Mouse (Mus musculus) gonadal fat pad, adult 2 months (tissue): Measurements from ENCODE around the gene Aldh3b1. TPM values are rescaled to one million over a fixed set of nuclear protein-coding genes. Genes with fewer than 3 reads are reported as not detected.

Experiments used
- DNase-seq: peaks from one replicate; pipeline ENCODE4 v3.0.0-alpha.2; 2012; ENCODE audit warnings: low read depth
- polyA plus RNA-seq: library from polyadenylated mRNA; depleted of rRNA; stranded (reverse); fragments of >200 nt; gene quantifications from 2 replicates; pipeline ENCODE4 v1.2.3, GENCODE M21; 2012

The Aldh3b1 gene
- polyA plus RNA-seq, 1 experiment: 12.7 TPM

DNA sequence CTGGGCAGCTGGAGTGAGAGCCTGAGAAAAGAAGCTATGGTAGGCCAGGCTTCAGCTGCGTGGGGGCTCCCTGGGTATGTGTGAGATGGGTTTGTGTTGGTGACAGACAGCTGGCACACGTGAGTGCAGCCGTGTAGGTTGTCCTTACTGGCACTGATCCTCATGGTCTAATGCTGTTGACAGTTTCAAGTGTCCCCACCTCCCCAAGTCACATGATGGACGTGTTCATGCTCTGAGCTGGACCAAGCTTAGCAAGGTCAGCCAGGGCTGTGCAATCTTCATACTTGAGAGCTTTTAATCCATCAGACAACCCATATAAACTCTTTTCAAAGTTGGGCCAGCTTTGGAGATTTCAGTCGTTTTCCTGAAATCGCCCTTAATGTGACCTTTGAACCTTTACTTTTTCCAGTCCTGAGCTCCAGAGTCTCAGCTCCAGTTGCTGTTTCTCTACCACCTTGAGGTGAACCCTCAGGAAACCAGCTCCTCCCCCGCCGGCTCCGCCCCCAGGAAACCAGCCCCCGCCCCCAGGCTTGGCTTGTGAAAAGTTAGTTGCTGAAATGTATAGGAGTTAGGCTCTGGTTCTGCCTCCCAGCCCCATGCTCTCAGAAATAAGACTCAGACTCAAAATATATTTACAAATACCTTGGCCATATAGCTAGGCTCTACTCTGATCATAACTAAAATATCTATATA lies 16.4 kb upstream of the Aldh3b1 start:
- no peak for DNase-seq

DNA sequence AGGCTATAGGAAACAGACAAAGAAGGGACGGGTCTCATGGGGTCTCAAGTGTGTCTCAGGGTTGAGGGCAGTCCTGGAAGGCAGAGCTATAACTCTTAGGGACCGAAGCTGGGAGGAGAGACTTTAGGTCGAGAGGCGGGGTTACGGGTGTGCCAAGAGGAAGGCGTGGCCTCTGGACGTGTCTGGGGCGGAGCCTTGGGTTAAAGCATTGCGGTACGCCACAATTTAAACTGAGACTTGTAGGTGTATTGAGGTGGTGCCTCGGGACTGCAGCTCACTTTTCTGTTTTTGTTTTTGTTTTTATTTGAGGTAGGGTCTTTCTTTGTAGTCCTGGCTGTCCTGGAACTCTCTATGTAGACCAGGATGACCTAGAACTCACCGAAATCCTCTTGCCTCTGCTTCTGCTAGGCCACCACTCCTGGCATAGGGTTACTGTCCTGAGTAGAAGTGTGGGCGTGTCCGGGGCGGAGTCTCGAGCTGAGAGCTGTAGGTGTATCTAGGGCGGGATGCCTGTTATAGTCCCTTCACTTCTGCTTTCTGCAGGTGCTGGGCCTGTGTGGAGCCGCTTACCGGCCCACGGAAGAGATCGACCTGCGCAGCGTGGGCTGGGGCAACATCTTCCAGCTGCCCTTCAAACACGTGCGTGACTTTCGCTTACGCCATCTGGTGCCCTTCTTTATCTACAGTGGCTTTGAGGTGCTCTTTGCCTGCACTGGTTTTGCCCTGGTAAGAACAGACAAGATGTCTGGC lies 13.6 kb upstream of the Aldh3b1 start:
- no peak for DNase-seq

DNA sequence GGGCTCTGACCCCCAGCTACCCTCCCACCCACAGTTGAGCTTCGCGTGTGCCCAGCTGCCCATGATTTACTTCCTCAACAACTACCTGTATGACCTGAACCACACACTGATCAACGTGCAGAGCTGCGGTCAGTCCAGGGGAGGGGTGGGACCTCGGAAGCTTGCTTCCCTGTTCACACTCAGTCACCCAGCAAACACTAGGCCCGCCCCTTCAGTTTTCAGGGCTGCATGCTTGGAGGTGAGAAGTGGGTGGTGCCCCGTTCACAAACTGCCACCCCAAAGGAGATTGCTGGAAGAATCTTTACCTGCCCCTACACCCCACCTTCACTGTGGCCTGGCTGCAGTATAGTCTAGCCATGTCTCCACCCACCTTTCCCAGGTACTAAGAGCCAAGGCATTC lies 12.7 kb upstream of the Aldh3b1 start:
- no peak for DNase-seq

DNA sequence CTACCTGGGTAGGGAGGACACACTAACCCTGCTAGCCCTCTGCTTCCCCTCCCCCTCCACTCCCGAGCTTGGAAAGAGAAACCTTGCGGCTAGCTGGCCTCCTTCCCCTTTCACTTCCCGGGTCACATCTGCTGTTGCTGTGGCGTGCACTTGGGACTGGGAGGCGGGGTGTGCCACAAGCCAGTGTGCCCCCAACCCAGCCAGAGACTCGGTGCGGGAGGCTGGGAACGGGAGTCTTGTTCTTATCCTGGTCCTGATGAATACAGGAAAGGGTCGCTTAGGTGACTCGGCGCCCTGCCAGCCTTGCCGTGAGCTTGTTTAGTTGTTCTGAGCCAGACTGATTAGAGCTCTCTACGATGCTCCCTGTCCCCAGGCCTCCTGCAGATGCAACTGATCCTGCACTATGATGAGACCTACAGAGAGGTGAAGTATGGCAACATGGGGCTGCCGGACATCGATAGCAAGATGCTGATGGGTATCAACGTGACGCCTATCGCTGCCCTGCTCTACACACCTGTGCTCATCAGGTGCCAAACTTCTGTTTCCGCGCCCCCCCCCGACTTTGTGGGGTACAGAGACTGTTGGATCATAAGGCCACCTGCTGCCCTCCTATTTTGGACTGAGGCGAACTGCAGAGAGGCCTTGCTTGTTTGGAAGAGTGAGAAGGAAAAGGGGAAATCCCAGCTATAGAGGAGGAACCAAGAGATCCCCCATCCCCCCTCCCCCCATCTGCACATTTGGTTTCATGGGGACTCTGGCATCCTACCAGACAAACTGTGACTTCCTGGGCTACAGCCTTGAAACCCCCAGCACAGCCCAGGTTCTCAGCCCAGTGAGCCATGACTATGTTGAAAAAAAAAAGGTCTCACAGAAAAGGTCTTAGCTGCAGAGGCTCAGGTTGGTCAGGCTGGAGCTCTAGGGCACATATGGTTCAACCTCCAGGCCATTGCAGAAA lies 6.6 kb upstream of the Aldh3b1 start:
- no peak for DNase-seq

DNA sequence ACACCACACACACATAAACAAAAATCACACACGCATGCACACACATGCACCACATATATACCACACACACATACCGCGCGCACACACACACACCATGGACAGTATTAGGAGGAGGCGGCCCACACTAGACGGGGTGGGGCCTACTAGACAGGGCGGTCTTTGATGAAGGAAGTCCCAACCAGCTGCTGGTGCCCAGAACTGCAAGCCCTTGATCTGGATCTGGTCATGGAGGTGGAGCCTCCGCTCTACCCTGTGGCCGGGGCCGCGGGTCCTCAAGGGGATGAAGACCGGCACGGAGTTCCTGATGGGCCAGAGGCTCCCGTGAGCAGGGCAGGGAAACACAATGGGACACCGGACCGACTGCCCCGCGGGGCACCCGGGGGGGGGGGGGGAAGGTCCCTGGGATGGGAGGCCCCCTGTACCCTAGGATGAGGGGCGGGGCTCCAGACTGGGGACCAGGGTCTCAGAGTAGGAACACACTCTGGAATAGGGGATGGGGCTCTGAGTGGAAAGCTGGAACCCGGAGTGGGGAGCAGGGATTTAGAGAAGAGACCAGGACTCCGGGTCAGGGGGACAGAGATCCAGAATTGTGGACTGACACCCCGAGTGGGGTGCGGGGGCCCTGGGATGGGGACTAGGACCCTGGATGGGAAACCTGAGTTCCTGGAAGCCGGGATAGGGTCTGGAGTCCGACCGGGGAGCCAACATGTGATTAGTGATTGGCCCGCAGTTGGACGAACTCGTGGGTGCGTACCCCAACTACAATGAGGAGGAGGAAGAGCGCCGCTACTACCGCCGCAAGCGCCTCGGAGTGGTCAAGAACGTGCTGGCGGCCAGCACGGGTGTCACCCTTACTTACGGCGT lies 5.7 kb upstream of the Aldh3b1 start, which contains the start of gene Unc93b1:
Unc93b1 (plus strand) TSS at position 155 of the 864 bp plus-strand sequence.
- no peak for DNase-seq

DNA sequence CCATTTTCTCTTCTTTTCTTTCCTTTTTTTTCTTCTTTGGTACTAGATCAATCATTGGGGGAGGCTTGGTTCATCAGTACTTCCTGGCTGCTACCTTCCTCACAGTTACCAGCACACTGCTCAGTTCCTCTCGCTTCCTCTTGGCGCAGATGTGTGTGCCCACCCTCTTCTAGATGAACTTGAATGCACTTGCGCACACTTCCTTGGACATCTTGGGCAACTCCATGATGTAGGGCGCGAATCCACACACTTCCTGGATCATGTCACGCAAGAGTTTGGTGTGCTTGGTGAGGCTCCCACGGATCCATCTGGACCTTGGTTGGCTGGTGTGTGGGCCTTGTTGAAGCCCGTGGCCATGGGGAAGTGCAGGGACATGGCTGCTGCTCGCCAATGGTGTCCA lies 2.1 kb upstream of the Aldh3b1 start:
- no peak for DNase-seq

DNA sequence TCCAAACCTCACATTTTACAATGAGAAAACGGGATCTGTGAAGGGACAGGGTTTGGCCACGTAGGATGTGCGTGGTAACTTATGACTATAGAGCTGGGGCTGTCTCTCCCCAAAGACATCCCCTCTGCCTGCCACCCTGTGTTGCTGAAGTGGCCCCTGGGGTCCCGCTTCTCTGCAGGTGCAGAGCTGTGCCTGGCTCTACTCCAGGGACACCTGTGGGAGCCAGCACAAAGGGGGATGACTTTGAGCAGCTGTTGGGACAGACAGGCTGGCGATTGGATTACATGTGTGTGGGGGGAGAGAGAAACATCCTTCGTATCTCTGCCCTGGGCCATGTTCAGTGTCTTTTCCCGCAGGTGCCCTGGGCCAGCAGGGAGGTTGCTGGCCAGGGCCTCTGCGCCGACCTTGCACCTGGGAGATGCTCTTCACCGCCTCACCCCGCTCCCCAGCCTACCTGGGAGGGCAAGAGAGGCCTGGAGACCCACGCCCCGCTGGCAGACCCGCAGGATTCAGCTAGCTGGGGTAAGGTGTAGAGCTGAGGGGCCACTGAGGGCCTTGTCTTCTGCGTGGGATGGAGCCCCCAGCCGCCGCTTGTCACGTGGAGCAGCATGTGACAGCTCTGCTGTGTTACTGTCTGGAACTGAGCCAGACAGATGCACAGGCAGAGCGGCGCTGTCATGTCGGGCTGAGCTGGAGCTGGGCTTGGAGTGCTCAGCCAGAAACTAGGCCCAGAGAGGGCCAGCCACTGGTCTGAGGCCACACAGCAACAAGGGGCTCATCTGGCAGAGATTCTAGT lies 852 bp upstream of the Aldh3b1 start:
- DNase-seq: no peak

DNA sequence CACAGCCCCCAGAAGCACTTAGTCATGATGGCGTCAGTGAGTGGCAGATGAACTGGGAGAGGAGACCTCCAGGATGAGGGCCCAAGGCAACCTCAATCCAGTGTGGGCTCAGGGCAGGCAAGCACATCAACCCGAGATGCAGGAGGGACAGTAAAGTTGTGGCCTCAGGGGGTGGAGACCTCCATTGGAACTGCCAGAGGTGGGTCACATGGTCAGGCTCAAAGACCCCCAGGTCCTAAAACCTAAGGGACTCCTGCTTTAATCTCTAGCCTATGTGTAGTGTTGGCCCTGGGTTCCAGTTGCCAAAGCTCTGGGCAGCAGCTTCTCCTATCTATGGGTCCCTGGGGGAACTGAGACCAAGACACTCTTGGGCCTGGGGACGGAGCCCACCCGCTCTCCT lies 829 bp downstream of the Aldh3b1 start:
- no peak for DNase-seq

DNA sequence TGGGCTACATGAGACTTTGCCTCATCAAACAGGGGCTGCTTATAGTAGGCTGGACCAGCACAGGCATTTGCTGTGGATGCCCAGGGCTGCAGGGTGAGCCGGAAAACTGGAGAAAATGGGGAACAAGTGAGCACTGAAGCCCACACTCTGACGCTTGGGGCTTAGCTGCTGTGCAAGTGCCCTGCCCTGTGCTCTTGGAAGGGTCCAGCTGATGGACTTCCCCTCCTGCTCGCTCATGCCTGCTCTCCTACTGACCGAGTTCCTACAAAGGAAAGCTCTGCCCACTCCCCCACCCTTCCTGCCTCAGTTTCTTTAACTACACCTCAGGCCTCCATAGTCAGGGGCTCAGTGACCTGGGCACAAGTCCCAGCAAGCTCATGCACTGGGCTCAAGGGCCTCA lies 1.6 kb downstream of the Aldh3b1 start:
- DNase-seq: no peak

DNA sequence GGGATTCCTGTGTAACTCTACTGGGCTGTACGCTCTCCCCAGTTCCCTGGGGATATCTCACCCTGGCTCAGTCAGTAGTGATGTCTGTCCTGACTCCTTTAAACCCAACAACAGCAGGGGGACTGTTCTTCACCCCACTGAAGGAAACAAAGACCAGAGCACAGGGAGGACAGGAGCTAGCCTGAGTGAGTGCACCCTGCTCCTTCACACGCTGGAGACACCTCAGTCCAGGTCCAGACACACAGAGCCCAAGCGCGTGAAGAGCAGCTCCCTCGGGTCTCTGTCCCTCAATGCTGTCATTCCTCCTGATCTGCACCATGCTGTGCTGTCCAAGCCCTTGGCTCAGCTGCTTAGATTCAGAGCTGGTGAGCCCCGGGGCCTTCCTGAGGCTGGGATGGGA lies 2.9 kb downstream of the Aldh3b1 start:
- DNase-seq: no peak

DNA sequence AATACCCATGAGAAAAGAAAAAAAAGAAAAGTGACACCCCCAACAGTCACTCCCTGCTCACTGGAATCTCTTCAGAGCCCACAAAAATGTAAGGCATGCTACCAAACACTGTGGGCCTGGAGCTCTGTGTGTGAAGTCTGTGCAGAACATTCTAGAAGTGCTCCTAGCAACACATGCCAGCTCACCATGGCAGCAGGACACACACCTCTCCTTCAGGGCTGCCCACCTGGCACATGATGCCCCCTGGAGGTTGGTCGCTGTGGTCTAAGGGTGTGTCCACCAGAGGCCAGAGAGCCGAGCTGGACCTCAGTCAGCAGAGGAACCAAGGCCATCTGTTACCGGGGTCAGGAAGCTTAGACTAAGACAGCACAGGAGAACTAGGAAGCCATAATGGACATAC lies 3.3 kb downstream of the Aldh3b1 start:
- no peak for DNase-seq

DNA sequence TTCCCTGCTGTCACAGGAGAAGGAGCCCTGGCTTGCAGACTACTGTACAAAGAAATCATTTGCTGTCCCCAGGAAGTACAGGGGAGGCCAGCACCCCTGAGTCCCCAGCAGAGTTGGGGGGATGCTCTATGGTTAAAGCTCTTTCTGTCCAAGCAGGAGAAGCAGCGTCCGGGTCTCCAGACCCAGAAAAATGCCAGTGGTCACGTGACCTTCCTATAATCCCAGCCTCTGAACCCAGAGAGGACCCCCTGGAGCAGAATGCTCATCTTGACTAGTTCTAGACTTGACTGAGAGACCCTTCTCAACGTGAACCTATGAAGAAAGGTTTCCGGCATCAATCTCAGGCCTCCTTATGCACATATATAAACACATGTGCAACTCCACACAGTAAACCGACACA lies 3.7 kb downstream of the Aldh3b1 start:
- no peak for DNase-seq

DNA sequence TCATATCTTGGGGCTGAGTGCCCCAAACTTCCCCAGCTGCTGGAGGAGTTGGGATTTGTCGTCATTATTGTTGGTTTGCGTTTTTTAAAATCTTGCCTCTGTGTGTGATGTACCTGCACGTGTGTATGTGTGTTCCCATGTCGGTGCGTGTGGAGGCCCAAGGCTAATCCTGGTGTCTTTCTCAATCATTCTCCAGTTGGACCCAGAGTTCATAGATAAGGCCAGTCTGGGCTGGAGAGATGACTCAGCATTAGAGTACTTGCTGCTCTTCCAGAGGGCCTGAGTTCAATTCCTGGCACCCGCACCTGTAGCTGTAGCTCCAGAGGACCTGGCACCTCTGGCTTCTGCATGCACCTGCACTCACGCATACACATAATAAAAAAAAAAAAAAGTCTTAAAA lies 4.7 kb downstream of the Aldh3b1 start:
- no peak for DNase-seq

DNA sequence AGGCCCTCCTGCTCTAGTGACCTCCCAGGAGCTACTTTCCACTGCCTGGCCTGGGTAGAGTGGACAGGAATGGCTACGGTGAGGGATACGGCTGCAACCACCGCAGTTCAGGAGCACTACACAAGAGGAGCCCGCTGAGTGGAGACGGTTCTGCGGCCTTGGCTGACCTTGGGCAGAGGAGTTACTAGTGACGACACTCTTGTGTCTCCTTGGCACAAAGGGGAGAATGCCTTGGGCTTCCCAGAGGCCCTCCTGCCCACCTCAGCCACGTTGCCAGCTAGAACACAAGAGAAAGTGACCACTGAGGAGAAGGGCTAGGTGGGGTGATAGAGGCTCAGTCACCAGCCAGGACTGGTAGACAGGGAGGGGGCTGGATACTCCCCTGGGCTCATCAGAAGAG lies 5.4 kb downstream of the Aldh3b1 start:
- no peak for DNase-seq

DNA sequence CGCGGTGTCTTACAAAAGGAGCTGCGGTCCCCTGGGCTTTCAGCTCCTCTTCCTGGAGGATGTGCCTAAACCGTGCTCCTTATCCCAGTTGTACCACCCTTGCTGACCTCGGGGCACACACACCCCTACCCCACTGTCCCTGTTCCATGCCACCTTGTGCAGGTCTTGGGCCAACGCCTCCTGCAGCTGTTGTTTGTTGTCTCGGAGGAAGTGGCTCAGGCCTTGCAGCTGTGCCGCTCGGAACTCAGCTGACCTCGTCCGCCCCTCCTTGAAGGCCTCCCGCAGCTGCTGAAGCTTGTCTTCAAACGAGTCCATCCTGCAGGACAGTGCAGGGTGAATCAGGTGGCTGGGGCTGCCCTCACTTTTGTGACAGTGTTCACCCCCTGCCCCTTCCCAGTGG lies 6.0 kb downstream of the Aldh3b1 start:
- no peak for DNase-seq

DNA sequence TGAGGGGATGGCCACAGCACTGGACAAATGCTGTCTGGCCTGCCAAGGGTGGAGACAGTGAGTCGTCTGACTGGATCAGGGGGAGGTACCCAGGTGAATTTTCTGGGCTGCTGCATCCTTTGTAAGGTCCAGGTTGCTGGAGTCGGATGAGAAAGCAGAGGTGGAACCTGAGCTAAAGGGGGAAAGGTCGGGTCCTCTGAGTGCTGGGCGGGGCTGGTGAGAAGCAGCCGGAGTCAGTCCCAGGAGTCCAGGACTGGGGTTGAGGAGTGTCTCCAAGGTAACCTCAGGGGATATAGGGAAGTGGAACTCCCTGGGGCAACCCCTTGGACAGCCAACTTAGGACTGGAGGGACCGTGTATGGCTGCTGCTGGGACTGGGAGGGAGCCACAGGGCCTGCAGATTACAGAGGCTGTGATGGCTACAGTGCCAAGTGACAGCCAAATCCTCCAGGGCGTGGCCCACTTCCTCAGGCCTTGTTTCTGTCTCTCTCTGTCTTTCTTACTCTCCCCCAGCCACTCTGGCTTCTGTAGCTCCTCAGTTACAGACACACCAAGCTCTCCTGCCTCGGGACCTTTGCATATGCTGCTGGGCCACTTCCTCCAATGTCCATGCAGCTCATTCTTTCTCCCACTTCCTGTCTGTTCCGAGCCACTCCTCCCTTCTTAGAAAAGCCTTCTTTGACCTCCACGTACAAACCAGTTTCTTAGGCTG lies 6.8 kb downstream of the Aldh3b1 start:
- DNase-seq: no peak

DNA sequence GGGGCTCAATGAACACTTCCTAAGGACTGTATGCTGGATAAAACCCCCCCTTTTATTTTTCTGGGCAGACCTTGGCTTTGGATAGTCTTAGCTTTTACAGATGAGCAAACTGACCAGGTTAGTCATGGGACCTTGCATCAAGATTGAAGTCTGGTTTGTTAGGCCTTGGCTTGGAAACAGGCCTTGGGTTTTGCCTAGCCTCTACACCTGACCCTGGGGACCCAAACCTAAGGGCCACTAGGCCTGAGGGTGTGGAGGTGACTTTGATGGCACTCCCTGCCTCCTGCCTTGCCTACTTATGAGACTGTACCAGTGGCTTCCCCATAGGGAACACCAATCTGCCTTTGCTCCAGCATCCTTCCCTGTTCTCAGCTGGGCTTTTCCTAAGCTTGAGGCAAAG lies 9.7 kb downstream of the Aldh3b1 start:
- no peak for DNase-seq

DNA sequence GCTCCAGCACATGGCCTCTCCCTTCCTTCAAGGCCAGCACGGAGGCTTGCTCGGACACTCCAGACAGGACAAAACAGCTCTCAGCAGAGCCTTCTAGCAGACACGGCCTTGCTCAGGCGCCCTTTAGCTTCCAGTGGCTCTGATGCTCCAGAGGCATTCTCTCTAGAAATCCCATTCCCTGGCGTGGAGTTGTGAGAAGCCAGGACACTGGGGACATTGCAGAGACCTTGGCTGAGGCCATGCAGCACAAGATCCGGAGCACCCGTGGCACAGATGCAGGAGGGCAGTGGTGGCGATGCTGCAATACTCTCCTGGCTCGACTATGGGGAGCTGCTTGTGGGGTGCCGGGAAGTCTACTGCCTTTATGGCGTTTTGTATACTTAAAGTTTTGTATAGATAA lies 12.9 kb downstream of the Aldh3b1 start:
- DNase-seq: no peak

DNA sequence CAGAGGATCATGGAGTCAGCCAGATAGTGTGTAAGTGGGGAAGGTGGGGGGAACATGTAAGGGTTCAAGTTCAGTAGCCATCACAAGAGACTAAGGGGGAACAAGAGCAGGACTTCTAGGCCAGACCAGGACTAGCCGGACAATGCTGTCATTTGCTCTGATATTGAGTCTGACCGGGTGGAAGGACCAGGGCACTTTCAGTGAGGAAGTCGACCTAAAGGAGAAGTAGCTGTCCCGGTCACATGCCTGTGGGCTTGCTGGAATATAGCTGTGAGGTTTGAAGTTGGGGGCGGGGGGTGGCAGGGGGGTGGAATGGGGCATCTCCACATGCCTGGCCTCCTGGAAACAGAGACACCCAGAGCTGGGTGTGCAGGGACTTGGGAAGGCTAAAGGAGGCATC lies 15.1 kb downstream of the Aldh3b1 start:
- DNase-seq: no peak

DNA sequence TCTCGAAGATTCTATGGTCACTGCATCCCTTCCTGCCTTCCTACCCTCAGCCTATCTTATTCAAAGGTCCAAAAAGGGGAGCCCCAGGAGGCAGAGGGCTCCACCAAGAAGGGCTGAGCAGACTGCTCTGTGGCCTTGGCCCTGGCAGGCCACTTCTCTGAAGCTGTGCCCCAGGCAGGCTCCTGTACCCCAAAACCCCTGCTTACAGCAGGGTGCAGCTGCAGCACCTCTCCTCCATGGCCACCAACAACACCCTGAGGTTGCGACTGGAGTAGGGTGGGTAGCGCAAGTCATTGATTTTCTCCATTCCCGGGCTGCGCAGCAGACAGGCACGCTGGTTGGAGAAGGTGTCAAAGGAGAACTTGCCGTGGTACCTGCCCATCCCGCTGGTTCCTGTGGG lies 15.9 kb downstream of the Aldh3b1 start:
- DNase-seq: no peak
